Comparison of ENCODE assay signal across 21 mouse cellular contexts in genomic region chr8:13403517-13403916, GRCm38 (mm10). TPM values are rescaled to one million over a fixed set of nuclear protein-coding genes. Genes with fewer than 3 reads are reported as not detected.
"Had no signal": no experiment of that assay in that cellular context is flagged by ENCODE, and none has a peak within 500 bp of the region (broad histone marks: within the 10 kb centered on the region; RNA-seq: fewer than 3 reads in every experiment).

No protein-coding gene starts in this region.

- H3K27ac ChIP-seq: neural tube, embryonic 12.5 days; neural tube, embryonic 13.5 days; neural tube, embryonic 15.5 days had no signal

- H3K4me3 ChIP-seq: neural tube, embryonic 12.5 days; neural tube, embryonic 13.5 days; neural tube, embryonic 15.5 days had no signal

- H3K9ac ChIP-seq: neural tube, embryonic 12.5 days; neural tube, embryonic 13.5 days; neural tube, embryonic 15.5 days had no signal

- H3K4me1 ChIP-seq: neural tube, embryonic 12.5 days; neural tube, embryonic 13.5 days; neural tube, embryonic 15.5 days had no signal

- H3K4me2 ChIP-seq: neural tube, embryonic 12.5 days; neural tube, embryonic 13.5 days; neural tube, embryonic 15.5 days had no signal

- H3K36me3 ChIP-seq: neural tube, embryonic 12.5 days; neural tube, embryonic 13.5 days; neural tube, embryonic 15.5 days had no signal

- H3K9me3 ChIP-seq: neural tube, embryonic 12.5 days; neural tube, embryonic 13.5 days; neural tube, embryonic 15.5 days had no signal

- DNase-seq: retina, postnatal 1 day; right cerebral cortex, adult 18-20 months; right cerebral cortex, postnatal 14 days; right cerebral cortex, postnatal 25 days; right cerebral cortex, postnatal 4 days; spleen, adult 18-20 months; thymus, adult 18-20 months; thymus, adult 2 months; thymus, postnatal 14 days; thymus, postnatal 25 days; thymus, postnatal 4 days had no signal

- H3K27me3 ChIP-seq: neural tube, embryonic 12.5 days; neural tube, embryonic 13.5 days; neural tube, embryonic 15.5 days had no signal

RNA-seq across cellular contexts. Expression of gene Grk1, which starts 1.4 kb away (rescaled TPM):
- total RNA-seq: neutrophil, adult 5-6 weeks had no signal
- polyA plus RNA-seq: neural tube, embryonic 11.5 days; neural tube, embryonic 13.5 days; neural tube, embryonic 14.5 days; neural tube, embryonic 15.5 days; small intestine, adult 2 months; spleen, adult 2 months; thymus, postnatal 0 days had no signal

RNA-seq across cellular contexts. Expression of gene Atp4b, which starts 6.9 kb away (rescaled TPM):
- total RNA-seq: neutrophil, adult 5-6 weeks had no signal
- polyA plus RNA-seq: neural tube, embryonic 11.5 days; neural tube, embryonic 12.5 days; neural tube, embryonic 13.5 days; neural tube, embryonic 14.5 days; neural tube, embryonic 15.5 days; urinary bladder, adult 2 months had no signal

RNA-seq across cellular contexts. Expression of gene Tmem255b, which starts 31.5 kb away (rescaled TPM):
- total RNA-seq: neutrophil, adult 5-6 weeks had no signal
